Mouse (Mus musculus): Measurements from ENCODE around the gene Bphl.
"Not testable (repeated sequence)": the region's sequence is repeated elsewhere in the genome, so short reads cannot be mapped to it uniquely, and the experiment has no call there.

Gene Bphl

DNA sequence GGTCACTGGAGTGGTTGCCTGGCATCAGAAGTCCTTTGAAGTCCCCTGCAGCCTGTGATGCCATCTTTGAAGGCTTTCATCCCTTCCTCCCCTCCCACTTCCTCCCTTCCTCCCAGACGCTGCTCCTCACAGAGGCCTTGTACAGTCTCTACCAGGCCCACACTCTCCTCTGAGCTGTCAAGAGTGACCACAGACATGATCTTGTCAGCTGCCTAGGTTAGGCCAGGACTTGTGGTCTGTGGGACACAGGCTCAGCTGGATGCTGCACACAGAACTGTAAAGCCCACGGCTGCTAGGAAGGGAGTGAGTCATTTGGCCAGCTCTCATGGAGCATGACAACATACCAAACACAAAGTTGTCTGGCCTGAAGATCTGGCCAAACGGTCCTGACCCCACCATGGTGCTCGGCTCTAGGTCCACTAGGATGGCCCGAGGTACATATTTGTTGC is 50.8 kb downstream of the Bphl start:
- DNase-seq (ENCODE audit: low spot score), result not testable (repeated sequence)

DNA sequence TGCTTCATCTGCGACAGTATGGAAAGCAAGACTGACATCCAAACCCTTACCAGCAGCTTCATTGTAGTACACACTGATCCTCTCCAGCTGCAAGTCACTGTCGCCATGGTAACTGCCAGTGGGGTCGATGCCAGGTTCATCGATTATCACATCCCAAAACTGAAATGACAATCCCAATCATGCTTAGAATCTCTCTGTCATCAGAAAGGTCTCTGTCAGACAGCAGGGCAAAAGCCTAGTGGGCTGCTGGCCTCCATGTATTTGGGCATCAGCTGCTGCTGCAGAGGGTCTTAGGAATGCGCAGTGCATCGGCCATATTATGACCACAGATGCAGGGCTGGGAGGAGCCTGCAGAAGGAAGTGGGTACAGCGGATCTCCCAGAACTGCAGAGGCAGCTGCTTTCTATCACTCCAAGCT is 51.5 kb downstream of the Bphl start:
- DNase-seq (ENCODE audit: low spot score), result no peak

DNA sequence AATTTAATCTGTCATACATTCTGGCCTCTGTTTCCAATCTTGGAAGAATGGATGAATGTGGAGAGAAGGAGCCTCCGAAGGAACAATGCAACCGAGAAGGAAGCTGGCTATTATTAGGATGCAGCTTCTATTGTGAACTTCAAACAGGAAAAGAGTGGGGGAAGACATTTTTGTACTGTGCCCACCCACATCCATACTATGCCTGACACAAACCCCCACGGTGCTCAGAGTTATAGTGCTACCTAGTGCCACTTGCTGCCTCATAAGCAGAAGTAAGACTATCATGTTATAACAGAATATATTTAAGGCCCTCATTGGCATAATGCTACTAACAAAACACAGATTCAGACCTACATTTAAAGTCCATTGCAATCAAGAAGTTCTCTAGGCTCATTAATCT is 52.0 kb downstream of the Bphl start:
- DNase-seq (ENCODE audit: low spot score), result no peak

DNA sequence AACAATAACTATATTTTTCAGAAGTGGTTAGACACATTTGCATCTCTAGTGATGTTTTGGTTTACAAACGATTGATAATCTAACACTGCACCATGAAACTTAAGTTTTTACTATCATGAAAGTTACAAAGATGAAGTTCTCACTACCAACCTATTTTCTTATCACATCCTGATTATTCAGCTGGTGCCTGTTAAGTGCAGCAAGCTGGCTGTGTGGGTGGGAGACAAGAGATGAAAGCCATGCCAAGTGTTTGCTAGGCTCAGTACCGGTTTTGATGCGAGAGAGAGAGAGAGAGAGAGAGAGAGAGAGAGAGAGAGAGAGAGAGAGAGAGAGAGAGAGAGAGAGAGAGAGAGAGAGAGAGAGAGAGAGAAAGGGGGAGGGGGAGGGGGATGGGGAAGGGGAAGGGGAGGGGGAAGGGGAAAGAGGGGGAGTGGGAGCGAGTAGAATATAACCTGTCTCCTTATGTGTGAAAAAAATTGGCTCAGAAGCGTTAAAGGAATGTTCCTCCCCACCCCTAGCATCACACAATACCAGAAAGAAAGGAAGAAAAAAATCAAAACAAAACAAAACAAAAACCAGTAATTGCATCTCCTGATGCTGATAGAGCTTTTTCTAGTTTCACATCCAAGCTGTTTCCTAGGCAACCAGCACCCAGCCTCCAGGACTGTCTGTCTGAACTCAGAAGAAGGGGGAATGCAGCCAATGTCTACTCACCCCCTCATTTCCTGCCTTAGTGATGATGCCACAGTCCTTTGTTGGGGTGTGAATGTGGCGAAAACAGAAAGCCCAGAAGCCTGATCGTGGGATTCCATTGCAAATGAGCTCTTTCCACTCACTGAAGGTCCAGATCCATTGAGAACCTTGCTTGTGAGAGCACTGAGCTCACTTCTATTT is 58.4 kb downstream of the Bphl start:
- no peak for DNase-seq (ENCODE audit: low spot score)

DNA sequence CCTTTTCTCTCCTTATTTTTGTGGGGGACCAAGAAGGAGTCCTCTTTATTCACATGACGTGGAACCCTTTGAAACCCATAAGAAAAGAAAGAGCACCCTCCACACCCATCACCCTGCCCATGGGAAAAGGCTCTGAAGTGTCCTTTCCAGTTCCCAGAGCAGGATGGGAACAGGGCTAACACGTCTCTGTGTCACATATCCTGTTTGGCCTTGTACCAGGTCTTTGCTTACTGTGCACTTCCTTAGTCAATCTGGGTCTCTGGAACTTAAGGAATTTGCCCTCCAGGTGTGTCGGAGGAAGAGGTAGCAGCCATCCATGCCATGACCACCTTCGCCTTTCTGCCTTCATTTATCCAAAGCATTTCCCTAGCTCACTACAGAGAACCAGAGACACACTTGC is 59.1 kb downstream of the Bphl start:
- no peak for DNase-seq (ENCODE audit: low spot score)

DNA sequence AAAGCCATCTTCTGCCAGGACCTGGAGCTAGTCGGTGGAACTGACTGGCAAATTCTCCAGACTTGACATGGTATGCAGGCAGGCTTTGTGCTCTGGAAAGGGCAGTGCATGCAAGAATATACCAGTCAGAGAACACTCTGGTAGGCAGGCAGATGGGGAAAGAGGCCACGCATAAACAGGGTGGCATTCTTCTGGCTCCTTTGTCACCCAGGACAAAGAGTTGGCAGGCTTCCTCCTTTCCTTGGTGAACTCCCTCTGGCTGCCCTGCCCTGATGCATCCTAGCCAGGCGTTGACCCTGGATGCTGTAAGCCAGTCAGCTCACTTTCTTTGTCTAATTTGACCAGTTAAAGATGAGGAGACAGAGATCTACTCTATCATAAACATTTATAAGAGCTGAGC is 59.7 kb downstream of the Bphl start:
- DNase-seq (ENCODE audit: low spot score), result no peak

DNA sequence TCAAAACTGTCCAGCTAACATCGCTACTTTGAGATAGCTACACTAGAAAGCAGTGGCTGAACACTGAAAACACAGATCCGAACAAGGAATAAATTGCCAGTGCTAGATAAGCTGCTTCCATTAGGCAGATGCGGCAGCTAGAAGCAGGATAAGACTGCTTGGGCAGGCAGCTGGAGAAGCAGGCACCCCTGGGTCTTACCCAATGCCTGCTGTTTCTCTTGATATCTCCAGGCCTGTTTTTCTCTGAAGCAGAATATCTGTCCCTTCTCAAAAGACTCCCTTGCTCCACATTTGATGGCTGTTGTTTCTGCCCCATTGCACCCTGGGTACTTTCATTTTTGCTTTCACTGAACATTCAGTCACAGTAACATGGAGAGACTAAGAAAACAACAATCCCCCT is 63.3 kb downstream of the Bphl start:
- no peak for DNase-seq (ENCODE audit: low spot score)

DNA sequence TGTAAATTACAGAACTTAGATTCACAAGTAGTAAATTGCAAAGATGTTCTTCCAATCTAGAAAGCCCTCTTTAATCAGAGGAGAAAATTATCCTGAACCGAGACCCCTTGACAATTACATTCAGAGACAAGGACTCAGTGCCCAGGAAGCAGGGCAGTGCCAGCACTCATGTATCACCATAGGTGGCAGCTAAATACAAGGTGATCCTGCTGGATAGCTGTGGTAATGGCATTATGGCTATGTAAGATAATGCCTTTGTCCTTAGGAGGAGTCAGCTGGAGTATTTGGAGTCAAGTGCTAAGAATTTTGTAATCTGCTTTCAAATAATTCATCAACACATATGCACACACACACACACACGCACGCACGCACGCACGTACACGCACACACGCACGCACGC is 63.9 kb downstream of the Bphl start:
- no peak for DNase-seq (ENCODE audit: low spot score)

DNA sequence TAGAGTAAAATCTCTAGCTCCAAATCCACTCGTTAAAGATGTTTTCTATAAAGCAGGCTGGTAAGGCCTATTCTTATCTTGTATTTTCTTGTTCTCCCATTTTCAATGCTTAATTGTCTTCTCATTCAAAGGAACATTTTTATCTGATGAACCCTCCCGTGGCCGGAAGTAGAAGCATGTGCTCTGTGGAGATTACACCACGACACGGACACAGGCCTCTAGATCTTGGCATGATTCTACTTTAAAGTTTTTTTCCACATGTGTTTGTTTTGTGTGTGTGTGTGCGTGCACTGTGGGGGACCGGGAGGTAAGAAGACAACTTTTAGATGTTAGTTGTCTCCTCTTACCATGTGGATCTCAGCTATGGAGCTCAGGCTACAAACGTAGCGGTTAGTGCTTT is 64.5 kb downstream of the Bphl start:
- DNase-seq (ENCODE audit: low spot score), result no peak

DNA sequence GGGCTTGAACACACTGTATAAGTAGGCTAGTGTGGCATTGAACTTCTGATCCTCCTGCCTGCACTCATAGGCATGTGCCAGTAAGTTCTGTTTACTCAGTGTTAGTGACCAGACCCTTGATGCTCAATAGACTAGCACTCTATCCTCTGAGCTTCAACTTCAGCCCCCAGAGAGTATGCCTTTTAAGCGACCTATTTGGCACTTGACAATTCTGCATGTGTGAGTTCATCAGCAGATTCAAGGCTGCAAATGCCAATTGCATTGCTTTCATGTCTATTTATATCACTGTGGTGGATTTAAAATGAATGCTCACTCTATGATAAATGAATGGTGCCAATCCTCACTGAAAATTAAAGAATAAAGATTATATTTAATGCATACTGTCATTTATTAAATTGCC is 68.0 kb downstream of the Bphl start:
- DNase-seq (ENCODE audit: low spot score), result no peak

DNA sequence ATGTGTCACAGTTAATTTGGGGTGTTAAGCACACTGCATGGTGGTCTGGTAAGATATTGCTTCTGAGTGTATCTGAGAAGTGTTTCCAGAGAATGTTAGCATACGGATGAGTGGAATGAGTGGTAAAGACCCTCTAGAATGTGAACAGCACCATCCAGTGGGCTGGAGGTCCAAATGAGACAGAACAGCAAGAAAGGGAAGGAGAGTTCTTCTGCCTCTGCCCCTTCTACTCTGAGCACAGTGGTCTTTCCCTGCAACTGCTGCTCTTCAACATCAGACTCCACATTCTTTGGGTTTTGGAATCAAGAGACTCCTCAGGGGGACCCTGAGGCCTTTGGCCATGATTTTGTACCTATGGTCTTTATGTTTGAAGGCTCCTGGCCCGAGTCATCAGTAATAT is 68.9 kb downstream of the Bphl start:
- DNase-seq (ENCODE audit: low spot score), result no peak

DNA sequence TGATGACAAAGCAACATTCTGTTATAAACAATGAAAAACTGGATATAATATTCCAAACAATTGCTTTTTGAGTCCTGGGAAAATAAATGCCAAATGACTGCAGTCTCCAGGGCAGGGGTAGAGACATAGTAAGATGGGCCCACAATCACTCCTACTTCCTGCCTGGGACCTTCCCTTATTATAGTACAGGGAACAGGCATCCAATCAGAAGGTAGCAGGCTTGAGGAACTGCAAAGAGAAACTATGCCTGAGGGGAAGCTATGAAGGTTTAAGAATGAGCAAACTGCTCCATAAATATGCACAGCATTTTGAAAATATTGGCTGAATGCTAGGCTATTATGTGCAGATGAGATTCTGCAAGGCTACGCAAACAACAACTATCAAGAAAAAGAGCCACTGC is 69.6 kb downstream of the Bphl start:
- no peak for DNase-seq (ENCODE audit: low spot score)

DNA sequence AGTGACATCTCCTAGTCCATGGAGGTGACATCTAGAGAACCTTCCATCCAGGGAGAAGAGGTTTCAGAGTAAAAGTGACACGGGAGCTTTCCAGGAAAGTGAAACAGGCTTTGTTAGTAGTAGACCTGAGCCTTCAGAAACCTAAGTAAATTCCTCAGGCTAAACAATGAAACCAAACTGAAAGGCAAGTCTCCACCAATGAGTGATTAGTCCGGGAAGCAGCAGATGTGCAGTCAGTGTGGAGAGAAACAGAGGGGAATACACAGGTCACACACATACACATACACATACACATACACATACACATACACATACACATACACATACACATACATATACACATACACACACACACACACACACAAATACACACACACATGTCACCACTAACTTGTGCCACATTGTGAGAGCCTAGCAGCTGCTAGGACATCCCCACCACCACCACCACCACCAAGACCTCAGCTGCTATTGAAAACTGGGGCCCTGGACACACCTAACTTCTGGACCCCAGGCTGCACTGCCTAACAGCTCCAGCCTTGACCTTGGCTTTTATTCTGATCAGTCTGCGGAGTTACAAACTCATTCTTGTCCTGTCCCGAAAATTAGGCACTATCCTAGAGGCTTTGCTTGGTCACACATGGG is 71.8 kb downstream of the Bphl start:
- no peak for DNase-seq (ENCODE audit: low spot score)

DNA sequence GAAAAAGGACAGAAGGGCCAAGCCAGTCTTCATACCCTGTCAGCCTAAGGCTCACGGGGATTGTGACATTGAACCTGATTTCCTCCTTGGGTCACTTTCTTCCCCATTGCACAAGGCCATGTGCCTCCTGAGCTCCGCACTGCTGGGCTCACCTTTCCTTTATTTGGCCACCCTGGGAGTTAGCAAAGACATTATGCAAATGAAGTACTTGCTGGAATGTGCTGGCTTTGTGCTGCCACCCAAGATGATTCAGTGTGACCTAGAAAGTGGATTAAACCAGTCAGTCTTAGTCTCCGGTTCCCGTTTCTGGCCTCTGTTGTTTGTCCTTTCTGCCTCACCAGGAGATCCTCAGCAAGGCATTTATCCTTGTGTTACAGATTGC is 72.3 kb downstream of the Bphl start:
- DNase-seq (ENCODE audit: low spot score), result no peak

DNA sequence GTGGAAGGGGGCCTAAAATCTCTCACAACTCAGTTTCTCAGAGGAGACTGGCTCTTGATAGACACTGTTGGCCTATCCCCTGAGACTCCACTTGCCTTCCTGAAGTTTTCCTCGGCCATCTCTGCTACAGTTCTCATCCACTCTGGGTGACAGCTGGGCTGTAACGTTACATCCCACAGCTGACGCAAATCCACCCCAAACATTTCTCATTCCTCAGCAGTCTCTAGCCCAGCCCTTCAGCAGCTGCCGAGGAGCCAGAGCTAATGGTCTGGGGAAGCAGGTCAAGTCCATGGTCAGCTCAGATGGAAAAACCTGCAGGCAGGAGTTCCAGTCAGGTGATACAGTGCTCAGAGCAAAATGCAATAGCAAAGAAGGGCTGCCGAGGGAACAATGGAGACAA is 73.6 kb downstream of the Bphl start:
- DNase-seq (ENCODE audit: low spot score), result no peak

DNA sequence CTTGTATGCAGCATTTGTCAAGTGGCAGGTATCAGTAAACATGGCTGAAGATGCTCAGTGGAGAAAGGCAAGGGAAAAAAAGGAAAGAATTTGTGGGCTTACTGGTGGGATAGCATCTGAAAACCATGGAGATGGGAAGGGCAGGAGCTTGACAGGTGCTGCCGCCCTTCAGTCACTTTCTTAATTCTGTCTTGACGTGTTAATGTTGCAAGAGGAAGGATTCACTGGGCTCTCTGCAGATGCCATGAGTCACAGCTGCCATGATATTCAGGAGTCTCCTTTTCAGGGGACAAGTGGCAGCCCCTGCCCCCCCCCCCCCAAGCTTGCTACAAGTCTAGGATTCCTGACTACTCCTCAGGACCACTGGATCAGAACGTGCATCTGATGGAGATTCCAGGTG is 74.5 kb downstream of the Bphl start:
- no peak for DNase-seq (ENCODE audit: low spot score)

DNA sequence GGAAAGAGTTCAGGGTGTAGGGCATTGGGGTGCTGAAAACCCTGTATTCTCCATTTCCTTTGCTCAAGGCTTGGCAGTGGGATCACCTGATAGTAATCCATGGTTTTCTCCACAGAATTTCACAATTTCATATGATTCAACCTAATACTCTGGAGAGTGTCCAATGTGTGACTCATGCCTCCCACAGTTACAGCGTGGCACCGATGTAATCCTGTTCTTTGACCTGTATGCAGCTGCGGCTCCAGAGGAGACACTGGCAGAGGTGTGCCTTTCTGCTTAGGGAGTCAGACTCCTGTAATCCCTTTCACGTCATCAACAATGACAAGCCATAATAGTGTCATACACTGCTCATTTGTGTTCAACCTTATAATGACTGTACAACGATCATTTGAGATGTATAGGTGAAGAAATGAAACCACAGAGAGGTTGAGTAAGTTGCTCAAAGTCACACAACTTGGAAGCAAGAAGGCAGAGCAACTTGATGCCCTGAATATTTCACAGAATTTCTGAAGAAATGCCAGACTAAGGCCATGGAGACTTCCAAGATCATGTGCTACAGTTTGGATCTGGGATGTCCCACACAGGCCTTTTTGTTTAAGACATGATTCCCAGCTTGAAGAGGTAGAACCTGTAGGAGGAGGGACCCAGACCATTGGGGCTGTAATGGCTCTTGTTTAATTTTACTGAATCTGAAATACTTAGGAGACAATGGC is 75.1 kb downstream of the Bphl start:
- no peak for DNase-seq (ENCODE audit: low spot score)

DNA sequence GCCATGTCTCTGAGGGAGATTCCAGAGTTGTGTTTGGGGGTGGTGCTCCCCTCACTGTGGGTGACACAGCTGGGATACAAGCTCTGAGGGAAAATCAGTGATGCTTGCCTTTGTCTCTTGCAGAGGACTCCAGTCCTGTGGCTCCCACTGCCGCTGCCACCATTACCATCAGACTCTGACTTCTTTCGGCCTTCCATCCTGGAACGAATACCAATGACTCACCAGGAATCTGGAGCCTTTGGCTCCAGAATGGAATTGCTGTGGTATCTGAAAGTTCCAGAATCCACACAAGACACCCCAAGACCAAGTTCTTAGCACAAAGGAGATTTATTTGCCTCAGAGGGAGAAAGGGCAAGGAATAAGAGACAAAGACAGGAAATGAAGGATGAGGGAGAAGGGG is 75.7 kb downstream of the Bphl start:
- DNase-seq (ENCODE audit: low spot score), result no peak

DNA sequence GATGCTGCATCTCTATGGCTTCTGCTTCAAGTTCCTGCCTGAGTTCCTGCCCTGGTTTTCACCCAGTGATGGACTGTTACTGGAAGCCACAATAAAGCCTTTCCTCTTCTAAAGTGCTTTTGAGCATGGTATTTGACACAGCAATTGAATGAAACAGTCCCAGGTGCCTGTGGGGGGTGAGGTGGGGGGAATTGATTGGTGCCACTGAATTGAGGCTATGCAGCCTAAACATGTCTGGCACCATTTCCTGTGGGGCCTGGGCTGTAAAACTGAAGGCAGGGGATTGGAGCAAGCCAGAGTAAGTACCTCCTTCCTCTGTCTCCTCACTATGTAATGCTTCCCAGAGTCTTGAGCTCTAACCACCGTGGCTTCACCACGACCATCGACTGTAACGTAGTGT is 77.3 kb downstream of the Bphl start:
- no peak for DNase-seq (ENCODE audit: low spot score)

DNA sequence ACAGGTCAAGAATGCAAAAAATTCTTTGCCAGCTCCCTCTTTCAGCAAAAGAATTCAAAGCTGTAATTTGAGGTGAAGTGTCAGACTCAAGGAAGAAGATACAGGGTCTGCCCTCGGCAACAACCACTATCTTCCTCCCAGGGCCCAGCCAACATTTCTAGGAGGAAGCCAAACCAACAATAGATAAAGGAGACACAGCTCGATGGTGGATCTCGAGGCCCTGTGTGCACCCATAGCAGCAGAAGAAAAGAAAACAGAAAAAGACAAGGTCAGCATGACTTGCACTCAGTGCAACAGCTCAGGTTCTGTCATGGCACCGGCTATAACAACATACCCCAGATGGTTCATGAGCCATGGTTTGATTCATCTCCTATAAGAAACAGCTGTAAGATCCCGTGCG is 79.1 kb downstream of the Bphl start:
- no peak for DNase-seq (ENCODE audit: low spot score)

DNA sequence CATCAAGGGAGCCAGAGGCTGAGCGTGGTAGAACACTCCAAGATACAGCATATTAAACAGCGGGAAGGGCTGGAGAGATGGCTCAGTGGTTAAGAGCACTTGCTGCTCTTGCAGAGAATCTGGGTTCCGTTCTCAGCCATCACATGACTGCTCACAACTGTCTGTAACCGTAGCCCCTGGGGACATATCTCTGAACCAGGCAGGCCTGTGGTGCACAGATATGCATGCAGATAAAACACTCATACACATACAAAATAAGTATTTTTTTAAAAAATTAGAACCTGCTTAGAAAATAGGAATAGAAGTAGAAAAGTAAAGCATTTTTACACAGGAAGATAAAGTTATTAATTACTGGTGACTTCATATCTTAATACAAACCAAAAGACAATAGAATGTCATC is 81.4 kb downstream of the Bphl start:
- no peak for DNase-seq (ENCODE audit: low spot score)

DNA sequence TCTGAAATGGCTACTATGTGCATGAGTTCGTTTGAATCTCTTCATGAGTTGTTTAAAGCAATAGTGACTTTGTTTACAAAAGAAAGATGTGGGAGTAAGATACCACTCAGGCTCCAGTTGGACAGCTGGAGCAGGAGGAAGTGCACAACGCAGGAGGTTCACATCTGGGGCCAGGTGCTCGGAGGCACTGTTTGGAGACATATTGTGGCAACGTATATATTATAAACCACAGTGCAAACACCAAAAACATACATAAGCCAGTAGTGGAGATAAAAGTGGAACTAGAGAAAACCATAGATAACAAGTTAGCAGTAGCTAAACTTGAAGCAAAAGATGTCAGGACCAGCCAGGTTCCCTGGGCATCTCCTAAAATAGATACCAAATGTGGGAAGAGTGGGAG is 82.0 kb downstream of the Bphl start:
- DNase-seq (ENCODE audit: low spot score), result no peak

DNA sequence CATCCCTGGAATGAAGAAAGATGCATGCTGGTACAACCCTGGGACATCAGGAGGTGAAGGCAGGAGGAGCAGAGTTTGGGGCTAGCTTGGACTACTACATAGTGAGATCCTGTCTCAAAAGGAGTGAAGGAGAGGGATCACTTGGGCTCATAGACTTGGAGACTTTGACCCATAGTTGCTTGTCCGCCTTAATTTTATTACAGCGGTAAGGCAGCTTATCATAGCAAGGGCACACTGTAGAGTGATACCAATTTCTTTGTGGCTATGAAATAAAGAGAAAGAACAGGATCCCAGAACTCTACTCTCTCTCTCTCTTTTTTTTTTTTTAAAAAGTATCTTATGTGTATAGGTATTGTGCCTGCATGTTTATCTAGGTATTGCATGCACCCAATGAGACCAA is 83.1 kb downstream of the Bphl start:
- no peak for DNase-seq (ENCODE audit: low spot score)

Data from testis, postnatal 10 days (tissue).